Mouse (Mus musculus) heart, adult 2 months (tissue): ENCODE measurements around the gene Pnn.

Experiments used
- CTCF ChIP-seq: fragments of 200-600 bp; IDR thresholded peaks from 2 replicates; pipeline ENCODE4 v1.8.1; 2022; ENCODE audit warnings: antibody characterized with exemption, mild to moderate bottlenecking, moderate library complexity
- POLR2A ChIP-seq: fragments of 200-500 bp; IDR thresholded peaks from 2 replicates; pipeline ENCODE4 v1.6.1; 2011; ENCODE audit warnings: mild to moderate bottlenecking, low read depth, low read length, control low read depth; ENCODE audit not compliant: insufficient read depth

- TF ChIP-seq CTCF: no peak
- no peak for TF ChIP-seq POLR2A
These were observed 908 bp upstream of the Pnn start for GRCm38 (mm10) chr12:59065776-59066175.
